Mouse (Mus musculus): ENCODE results near the gene Gm44596.

GRCm38 (mm10) chr6:128338876-128339275 is 36.4 kb upstream of the Gm44596 start:
- TF ChIP-seq POLR2A (IDR thresholded peaks at IDR 0.05; ENCODE audit: control insufficient read depth in 1 of 2, insufficient read depth in 1 of 2, low read depth in 1 of 2, low read length in 2 of 2, poor library complexity in 1 of 2) (no peak), CTCF (IDR thresholded peaks at IDR 0.05 in 2 of 3, conservative IDR thresholded peaks at IDR 0.05 in 1 of 3; ENCODE audit: control insufficient read depth in 1 of 3, insufficient read depth in 1 of 3, low read depth in 2 of 3, low read length in 3 of 3, poor library complexity in 1 of 3, severe bottlenecking in 1 of 3) (no peak), TCF12 (IDR thresholded peaks at IDR 0.05; ENCODE audit: low read depth, low read length) (no peak), MAFK (IDR thresholded peaks at IDR 0.05; ENCODE audit: borderline replicate concordance, low read depth, low read length) (no peak), MAX (IDR thresholded peaks at IDR 0.05; ENCODE audit: low read length) (no peak), JUND (IDR thresholded peaks at IDR 0.05; ENCODE audit: low read depth, low read length) (no peak), ZKSCAN1 (IDR thresholded peaks at IDR 0.05; ENCODE audit: low read depth, low read length) (no peak), MAZ (IDR thresholded peaks at IDR 0.05; ENCODE audit: low read depth, low read length) (no peak), EP300 (IDR thresholded peaks at IDR 0.05; ENCODE audit: low read depth in 1 of 2, low read length in 2 of 2) (no peak)
